Mouse (Mus musculus) heart, embryonic 14.5 days (tissue): Measurements from ENCODE around the gene Trio. TPM values are rescaled to one million over a fixed set of nuclear protein-coding genes. Genes with fewer than 3 reads are reported as not detected.
"Not testable (repeated sequence)": the region's sequence is repeated elsewhere in the genome, so short reads cannot be mapped to it uniquely, and the experiment has no call there.

Experiments
- ATAC-seq: fragments of 200-750 bp; cut with Nextera tagmentation; 2 replicates; pipeline ENCODE4 v1.8.0; 2017; ENCODE audit warnings: low read depth, moderate TSS enrichment; ENCODE audit not compliant: insufficient number of reproducible peaks, insufficient read depth, low FRiP score
- H3K27ac ChIP-seq, 2 experiments: fragments of 200-500 bp in 1 of 2; fragments of 300-500 bp in 1 of 2; sonication (generic) in 1 of 2; replicated peaks in 1 of 2; 2 replicates each; pipeline ENCODE4 v1.5.1; 2012 to 2014; ENCODE audit warnings: low read depth in 2 of 2, low read length in 2 of 2, control low read depth in 1 of 2, mild to moderate bottlenecking in 1 of 2, mixed read lengths in 1 of 2; ENCODE audit not compliant: control insufficient read depth in 1 of 2, insufficient read depth in 1 of 2
- H3K27me3 ChIP-seq: fragments of 300-500 bp; sonication (generic); 2 replicates; pipeline ENCODE4 v1.6.1; 2014; ENCODE audit warnings: mild to moderate bottlenecking, low read length, control low read depth; ENCODE audit not compliant: control insufficient read depth, insufficient read depth
- H3K36me3 ChIP-seq: fragments of 300-500 bp; sonication (generic); 2 replicates; pipeline ENCODE4 v1.6.1; 2014; ENCODE audit warnings: mild to moderate bottlenecking, control low read depth, low read length, mixed read lengths; ENCODE audit not compliant: control insufficient read depth, insufficient read depth
- H3K4me1 ChIP-seq, 2 experiments: fragments of 200-500 bp in 1 of 2; fragments of 300-500 bp in 1 of 2; sonication (generic) in 1 of 2; 2 replicates each; pipeline ENCODE4 v1.6.1; 2012 to 2014; ENCODE audit warnings: low read length in 2 of 2, control low read depth in 1 of 2, mixed read lengths in 1 of 2; ENCODE audit not compliant: control insufficient read depth in 2 of 2, insufficient read depth in 2 of 2
- H3K4me2 ChIP-seq: fragments of 300-500 bp; sonication (generic); 2 replicates; pipeline ENCODE4 v1.6.1; 2014; ENCODE audit warnings: mild to moderate bottlenecking, low read length
- H3K4me3 ChIP-seq, 2 experiments: fragments of 200-500 bp in 1 of 2; fragments of 300-500 bp in 1 of 2; sonication (generic) in 1 of 2; 2 replicates each; pipeline ENCODE4 v1.5.1; 2012 to 2014; ENCODE audit warnings: low read length in 2 of 2, mild to moderate bottlenecking in 2 of 2, control low read depth in 1 of 2, low read depth in 1 of 2, moderate library complexity in 1 of 2; ENCODE audit not compliant: control insufficient read depth in 1 of 2, insufficient read depth in 1 of 2
- H3K9ac ChIP-seq: fragments of 300-500 bp; sonication (generic); 2 replicates; pipeline ENCODE4 v1.6.1; 2014; ENCODE audit warnings: mild to moderate bottlenecking, low read length
- H3K9me3 ChIP-seq: fragments of 300-500 bp; sonication (generic); 2 replicates; pipeline ENCODE4 v1.6.1; 2016; ENCODE audit warnings: low read length, control low read depth; ENCODE audit not compliant: control insufficient read depth
- WGBS: fragments of 180-500 bp; shearing (Covaris S2); extraction: QIAGEN DNeasy Blood & Tissue Kit; methylation state at CpG from one replicate; pipeline ENCODE4 v1.1.7; 2014; 5-methylcytosine and 5-hydroxymethylcytosine counted together
- polyA plus RNA-seq: library from polyadenylated mRNA; unstranded; fragments of >200 nt; fragmentation: Nextera tagmentation; extraction: Ambion mirVana; gene quantifications from 2 replicates; pipeline ENCODE4 v1.2.1, GENCODE M21; 2014

The Trio gene
- polyA plus RNA-seq, 1 experiment from 2014 or later, result 23.8 TPM

GRCm38 (mm10) chr15:27720297-27720696 lies 305.4 kb downstream of the Trio start:
- ATAC-seq, result not testable (repeated sequence)
- WGBS, result 72% methylated on average over 8 of the region's 8 CpGs

GRCm38 (mm10) chr15:27718668-27719067 lies 307.0 kb downstream of the Trio start:
- no peak overlapping the region for H3K4me2 ChIP-seq
- H3K4me3 ChIP-seq, result no peak overlapping the region
- WGBS, result 76% methylated on average over 7 of the region's 7 CpGs
- peaks cover 0 to 2% of the 10 kb centered on the region in 2 experiments; a peak in 2 of 4 replicates for H3K4me1 ChIP-seq
- no peak overlapping the region for H3K9ac ChIP-seq
- H3K36me3 ChIP-seq, result no peaks in the 10 kb centered on the region
- no peaks in the 10 kb centered on the region for H3K27me3 ChIP-seq
- H3K9me3 ChIP-seq, result no peaks in the 10 kb centered on the region
- ATAC-seq, result no peak
- no peak overlapping the region for H3K27ac ChIP-seq

More at GRCm38 (mm10) chr15:27720297-27720696, 305.4 kb downstream of the Trio start:
- not testable (repeated sequence) for H3K4me3 ChIP-seq, H3K36me3 ChIP-seq, H3K4me2 ChIP-seq, H3K27ac ChIP-seq, H3K9me3 ChIP-seq, H3K9ac ChIP-seq, H3K27me3 ChIP-seq
- peaks cover 15% of the 10 kb centered on the region in 2 experiments for H3K4me1 ChIP-seq

- no peaks in the 10 kb centered on the region for H3K4me1 ChIP-seq
- H3K4me2 ChIP-seq, result no peak overlapping the region
- 33% methylated on average over 3 of the region's 3 CpGs for WGBS
- no peaks in the 10 kb centered on the region for H3K36me3 ChIP-seq
- H3K27ac ChIP-seq, result no peak overlapping the region
- no peaks in the 10 kb centered on the region for H3K9me3 ChIP-seq
- H3K4me3 ChIP-seq, result no peak overlapping the region
- no peaks in the 10 kb centered on the region for H3K27me3 ChIP-seq
- ATAC-seq, result no peak
- H3K9ac ChIP-seq, result 0 out of 2 replicates have a peak overlapping the region, but pooled peaks have one; percentile 38
These were observed 310.3 kb downstream of the Trio start for GRCm38 (mm10) chr15:27715331-27715730.

- no peak overlapping the region for H3K9ac ChIP-seq
- H3K36me3 ChIP-seq, result no peaks in the 10 kb centered on the region
- H3K4me3 ChIP-seq, result no peak overlapping the region
- H3K9me3 ChIP-seq, result no peaks in the 10 kb centered on the region
- no peak overlapping the region for H3K4me2 ChIP-seq
- WGBS, result 87% methylated on average over 9 of the region's 9 CpGs
- no peak overlapping the region for H3K27ac ChIP-seq
- no peak for ATAC-seq
- H3K4me1 ChIP-seq, result no peaks in the 10 kb centered on the region
- no peaks in the 10 kb centered on the region for H3K27me3 ChIP-seq
These were observed 314.9 kb downstream of the Trio start for GRCm38 (mm10) chr15:27710698-27711097.

- H3K4me3 ChIP-seq, result no peak overlapping the region
- H3K27ac ChIP-seq, result no peak overlapping the region
- WGBS, result 87% methylated on average over 7 of the region's 7 CpGs
- no peaks in the 10 kb centered on the region for H3K9me3 ChIP-seq
- H3K4me1 ChIP-seq, result no peaks in the 10 kb centered on the region
- H3K4me2 ChIP-seq, result no peak overlapping the region
- H3K9ac ChIP-seq, result no peak overlapping the region
- no peaks in the 10 kb centered on the region for H3K27me3 ChIP-seq
- no peak for ATAC-seq
- H3K36me3 ChIP-seq, result no peaks in the 10 kb centered on the region
These were observed 316.6 kb downstream of the Trio start for GRCm38 (mm10) chr15:27708968-27709612.

GRCm38 (mm10) chr15:27708499-27708898 lies 317.1 kb downstream of the Trio start:
- no peak for ATAC-seq
- H3K27ac ChIP-seq, result no peak overlapping the region
- 67% methylated on average over 3 of the region's 3 CpGs for WGBS
- H3K36me3 ChIP-seq, result no peaks in the 10 kb centered on the region
- H3K4me3 ChIP-seq, result no peak overlapping the region
- H3K27me3 ChIP-seq, result no peaks in the 10 kb centered on the region
- no peaks in the 10 kb centered on the region for H3K9me3 ChIP-seq
- H3K4me1 ChIP-seq, result no peaks in the 10 kb centered on the region
- H3K9ac ChIP-seq, result no peak overlapping the region
- H3K4me2 ChIP-seq, result no peak overlapping the region

- H3K4me2 ChIP-seq, result no peak overlapping the region
- WGBS, result 0% methylated on average over 1 of the region's 1 CpGs
- peaks cover 0 to 7% of the 10 kb centered on the region in 2 experiments; a peak in 2 of 4 replicates for H3K4me1 ChIP-seq
- no peak for ATAC-seq
- no peaks in the 10 kb centered on the region for H3K27me3 ChIP-seq
- H3K4me3 ChIP-seq, result no peak overlapping the region
- H3K9me3 ChIP-seq, result no peaks in the 10 kb centered on the region
- H3K36me3 ChIP-seq, result no peaks in the 10 kb centered on the region
- H3K9ac ChIP-seq, result no peak overlapping the region
- peak overlapping the region in 1 of 2 experiments; percentile 32; a peak in 2 of 4 replicates for H3K27ac ChIP-seq
These were observed 322.7 kb downstream of the Trio start for GRCm38 (mm10) chr15:27702972-27703313.
